Mouse (Mus musculus) CH12.LX (cell line): ENCODE measurements around the gene Gjb4. TPM values are rescaled to one million over a fixed set of nuclear protein-coding genes. Genes with fewer than 3 reads are reported as not detected.

Experiments
- DNase-seq: peaks from one replicate; pipeline ENCODE4 v3.0.0-alpha.2; 2013; ENCODE audit errors: extremely low read depth
- H3K27ac ChIP-seq: 2 replicates; pipeline ENCODE4 v1.5.1; 2012; ENCODE audit warnings: low read depth, mild to moderate bottlenecking, control low read depth, moderate library complexity; ENCODE audit not compliant: insufficient read depth
- H3K27me3 ChIP-seq: replicated peaks from 2 replicates; pipeline ENCODE3; 2012; ENCODE audit warnings: inconsistent platforms
- H3K36me3 ChIP-seq, 2 experiments: replicated peaks in 1 of 2; 2 replicates each; pipeline versions ENCODE3 to v1.6.1; 2012; ENCODE audit warnings: inconsistent platforms in 1 of 2, low read length in 1 of 2, mild to moderate bottlenecking in 1 of 2, mixed read lengths in 1 of 2, moderate library complexity in 1 of 2; ENCODE audit not compliant: control insufficient read depth in 1 of 2, insufficient read depth in 1 of 2
- H3K4me1 ChIP-seq, 2 experiments: 2 replicates each; pipeline ENCODE4 v1.6.1; 2012; ENCODE audit warnings: inconsistent platforms in 1 of 2, moderate library complexity in 1 of 2; ENCODE audit not compliant: insufficient read depth in 2 of 2, control insufficient read depth in 1 of 2
- H3K4me2 ChIP-seq: 2 replicates; pipeline ENCODE4 v1.6.1; 2012; ENCODE audit warnings: low read depth, mild to moderate bottlenecking, control low read depth; ENCODE audit not compliant: poor library complexity, insufficient read depth, severe bottlenecking
- H3K4me3 ChIP-seq, 3 experiments: fragments of 150-350 bp in 1 of 3; sonication (generic) in 1 of 3; replicated peaks in 1 of 3; 2 replicates each; pipeline versions ENCODE3 to v1.5.1; 2011 to 2012; ENCODE audit warnings: low read depth in 2 of 3, low read length in 2 of 3, mild to moderate bottlenecking in 2 of 3, moderate library complexity in 2 of 3, control low read depth in 1 of 3, improper control_type of control experiment in 1 of 3, inconsistent platforms in 1 of 3, mixed read lengths in 1 of 3; ENCODE audit not compliant: poor library complexity in 1 of 3
- H3K79me2 ChIP-seq: replicated peaks from 2 replicates; pipeline ENCODE4 v1.6.1; 2012; ENCODE audit warnings: mild to moderate bottlenecking, moderate library complexity; ENCODE audit not compliant: control insufficient read depth, poor library complexity, insufficient read depth, severe bottlenecking; ENCODE audit errors: extremely low read depth
- H3K9ac ChIP-seq: 2 replicates; pipeline ENCODE4 v1.6.1; 2012; ENCODE audit warnings: low read depth, mild to moderate bottlenecking, control low read depth, moderate library complexity; ENCODE audit not compliant: insufficient read depth
- H3K9me3 ChIP-seq: replicated peaks from 2 replicates; pipeline ENCODE3; 2012; ENCODE audit warnings: low read length, inconsistent platforms, mixed read lengths
- BHLHE40 ChIP-seq: IDR thresholded peaks from 2 replicates; pipeline ENCODE4 v1.6.1; 2011; ENCODE audit warnings: mild to moderate bottlenecking, low read depth, low read length, improper control_type of control experiment
- CTCF ChIP-seq, 2 experiments: IDR thresholded peaks in 1 of 2; conservative IDR thresholded peaks in 1 of 2; 2 replicates each; pipeline ENCODE4 v1.5.1; 2011 to 2012; ENCODE audit warnings: low read depth in 2 of 2, low read length in 2 of 2, improper control_type of control experiment in 1 of 2, inconsistent platforms in 1 of 2, mild to moderate bottlenecking in 1 of 2, moderate library complexity in 1 of 2
- E2F4 ChIP-seq: IDR thresholded peaks from 2 replicates; pipeline ENCODE4 v1.6.1; 2011; ENCODE audit warnings: low read depth, low read length, improper control_type of control experiment; ENCODE audit not compliant: insufficient replicate concordance
- EP300 ChIP-seq: IDR thresholded peaks from 2 replicates; pipeline ENCODE4 v1.6.1; 2011; ENCODE audit warnings: low read length, improper control_type of control experiment
- GABPA ChIP-seq: IDR thresholded peaks from 2 replicates; pipeline ENCODE4 v1.6.1; 2012; ENCODE audit warnings: low read depth, low read length, improper control_type of control experiment, inconsistent platforms; ENCODE audit not compliant: insufficient replicate concordance
- HCFC1 ChIP-seq: IDR thresholded peaks from 2 replicates; pipeline ENCODE4 v1.6.1; 2012; ENCODE audit warnings: low read depth, mild to moderate bottlenecking, inconsistent platforms, low read length, improper control_type of control experiment
- JUN ChIP-seq: IDR thresholded peaks from 2 replicates; pipeline ENCODE4 v1.6.1; 2011; ENCODE audit warnings: low read depth, mild to moderate bottlenecking, low read length, improper control_type of control experiment, moderate library complexity; ENCODE audit not compliant: insufficient read depth
- MAX ChIP-seq: IDR thresholded peaks from 2 replicates; pipeline ENCODE4 v1.6.1; 2011; ENCODE audit warnings: low read length, improper control_type of control experiment
- MAZ ChIP-seq: IDR thresholded peaks from 2 replicates; pipeline ENCODE4 v1.6.1; 2012; ENCODE audit warnings: low read depth, mild to moderate bottlenecking, inconsistent platforms, low read length, improper control_type of control experiment, moderate library complexity
- MEF2A ChIP-seq: IDR thresholded peaks from 2 replicates; pipeline ENCODE4 v1.6.1; 2014; ENCODE audit warnings: low read depth, mild to moderate bottlenecking, inconsistent platforms, low read length, improper control_type of control experiment, borderline replicate concordance
- NELFE ChIP-seq: IDR thresholded peaks from 2 replicates; pipeline ENCODE4 v1.6.1; 2011; ENCODE audit warnings: low read depth, low read length, improper control_type of control experiment
- NRF1 ChIP-seq: IDR thresholded peaks from 2 replicates; pipeline ENCODE4 v1.6.1; 2014; ENCODE audit warnings: low read depth, mild to moderate bottlenecking, inconsistent platforms, low read length, improper control_type of control experiment, moderate library complexity
- PAX5 ChIP-seq: IDR thresholded peaks from 2 replicates; pipeline ENCODE4 v1.6.1; 2012; ENCODE audit warnings: low read length, inconsistent platforms, mixed read lengths
- POLR2AphosphoS2 ChIP-seq: IDR thresholded peaks from 2 replicates; pipeline ENCODE4 v1.6.1; 2011; ENCODE audit warnings: low read depth, low read length, improper control_type of control experiment
- RAD21 ChIP-seq: IDR thresholded peaks from 2 replicates; pipeline ENCODE4 v1.6.1; 2011; ENCODE audit warnings: low read depth, mild to moderate bottlenecking, low read length, improper control_type of control experiment, moderate library complexity
- SMC3 ChIP-seq: IDR thresholded peaks from 2 replicates; pipeline ENCODE4 v1.6.1; 2011; ENCODE audit warnings: low read depth, low read length, improper control_type of control experiment
- TBP ChIP-seq: conservative IDR thresholded peaks from 2 replicates; pipeline ENCODE4 v1.6.1; 2011; ENCODE audit warnings: low read depth, low read length, improper control_type of control experiment
- USF2 ChIP-seq: conservative IDR thresholded peaks from 2 replicates; pipeline ENCODE4 v1.6.1; 2011; ENCODE audit warnings: low read depth, low read length, improper control_type of control experiment
- ZC3H11A ChIP-seq: IDR thresholded peaks from 2 replicates; pipeline ENCODE4 v1.6.1; 2012; ENCODE audit warnings: low read depth, mild to moderate bottlenecking, inconsistent platforms, low read length, improper control_type of control experiment
- ZMIZ1 ChIP-seq: IDR thresholded peaks from 2 replicates; pipeline ENCODE4 v1.6.1; 2012; ENCODE audit warnings: low read depth, mild to moderate bottlenecking, inconsistent platforms, low read length, improper control_type of control experiment
- dilution Hi-C: fragments of 300-500 bp; cut with MboI; formaldehyde crosslinking; loops from 2 replicates; pipeline ENCODE4 v1.14.3; 2020; ENCODE audit warnings: low sequenced_read_pairs; ENCODE audit not compliant: extremely low pct_unique_long_range_greater_than_20kb, extremely low pct_ligation_motif_present
- in situ Hi-C: fragments of 300-500 bp; cut with MboI; formaldehyde crosslinking; loops from 3 replicates; pipeline ENCODE4 v1.14.3; 2019; ENCODE audit warnings: low sequenced_read_pairs, low pct_ligation_motif_present, low pct_unique_long_range_greater_than_20kb, mixed read lengths
- polyA plus RNA-seq: library from polyadenylated mRNA; unstranded; fragments of >175 nt; gene quantifications from 2 replicates; pipeline ENCODE4 v1.2.1, GENCODE M21; 2012; ENCODE audit warnings: low read depth; ENCODE audit not compliant: insufficient read length
- total RNA-seq, 2 experiments: library from RNA; depleted of rRNA; stranded (reverse); fragments of 300-350 nt in 1 of 2; fragments of >200 nt in 1 of 2; gene quantifications; 2 replicates each; pipeline ENCODE4 v1.2.3; 2012 to 2014

Gjb4 gene
- total and polyA plus RNA-seq, 3 experiments: not detected

- TF ChIP-seq SMC3 (peak; percentile 12), JUN (no peak), RAD21 (peak; percentile 35), E2F4 (no peak), CTCF (conservative IDR thresholded peaks at IDR 0.05 in 1 of 2, IDR thresholded peaks at IDR 0.05 in 1 of 2; ENCODE audit: low read depth in 2 of 2, low read length in 2 of 2) (peak; percentile 27 to 44; a peak in 3 of 4 replicates), POLR2AphosphoS2 (no peak), NRF1 (no peak)
- TF ChIP-seq, all 38 proteins: peak for 3
- in situ Hi-C loops (loop anchor here (5.0 to 25.0 kb wide), 2 partner anchors 242 to 1167 kb away; no protein-coding TSS in a partner anchor), dilution Hi-C loops (no loop called here)
- Histone ChIP-seq H3K9me3 (peaks cover 14% of the 10 kb centered on the region), H3K79me2 (no peaks in the 10 kb centered on the region), H3K4me2 (no peak overlapping the region), H3K27me3 (peaks cover 2% of the 10 kb centered on the region), H3K27ac (no peak overlapping the region), H3K4me3 (no peak overlapping the region), H3K9ac (no peak overlapping the region), H3K4me1 (peaks cover 0 to 4% of the 10 kb centered on the region in 2 experiments; a peak in 2 of 4 replicates), H3K36me3 (no peaks in the 10 kb centered on the region)
- DNase-seq: peak; percentile 27
These were observed 16.6 kb upstream of the Gjb4 start for GRCm38 (mm10) chr4:127370447-127370846.

DNA sequence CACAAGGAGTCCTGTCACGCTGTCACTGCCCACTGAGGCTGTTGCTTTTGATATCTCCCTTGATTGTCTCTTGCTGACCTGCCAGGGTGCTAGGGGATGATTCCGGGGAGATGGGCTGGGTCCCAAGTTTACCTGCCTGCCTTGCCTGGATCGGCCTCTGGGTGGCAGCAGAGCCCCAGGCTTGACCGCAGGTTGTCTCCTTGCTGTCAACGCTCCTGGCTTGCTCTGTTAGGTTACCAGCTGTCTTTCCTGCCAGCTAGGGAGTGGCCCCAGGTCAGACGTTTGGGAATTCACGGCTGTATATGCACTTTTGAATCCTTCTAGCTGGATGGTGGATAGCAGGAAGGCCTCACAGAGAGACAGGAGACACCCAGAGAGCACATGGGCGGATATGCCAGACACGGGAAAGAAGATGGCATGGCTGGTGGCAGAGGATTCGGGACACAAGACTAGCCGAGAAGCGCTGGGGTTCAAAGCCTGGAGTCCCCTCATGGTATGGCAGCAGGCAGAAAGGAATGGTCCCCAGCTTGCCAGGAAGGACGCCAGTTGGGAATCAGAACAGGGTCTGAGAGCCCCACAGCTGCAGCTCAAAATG is 14.6 kb upstream of the Gjb4 start:
- Histone ChIP-seq H3K36me3 (no peaks in the 10 kb centered on the region), H3K27ac (no peak overlapping the region), H3K9me3 (peaks cover 11% of the 10 kb centered on the region), H3K4me3 (no peak overlapping the region), H3K27me3 (peaks cover 2% of the 10 kb centered on the region), H3K4me1 (peaks cover 0 to 17% of the 10 kb centered on the region in 2 experiments; a peak in 2 of 4 replicates), H3K9ac (no peak overlapping the region), H3K4me2 (no peak overlapping the region), H3K79me2 (no peaks in the 10 kb centered on the region)
- dilution Hi-C loops: no loop called here
- TF ChIP-seq CTCF (conservative IDR thresholded peaks at IDR 0.05 in 1 of 2, IDR thresholded peaks at IDR 0.05 in 1 of 2; ENCODE audit: low read depth in 2 of 2, low read length in 2 of 2): peak; percentile 67 to 73
- TF ChIP-seq SMC3: peak; percentile 59
- no peak for TF ChIP-seq BHLHE40
- no peak for TF ChIP-seq GABPA
- TF ChIP-seq ZMIZ1: no peak
- peak; percentile 83 for TF ChIP-seq RAD21
- in situ Hi-C loops: loop anchor here (25.0 kb wide), 1 partner anchor 1169 kb away; no protein-coding TSS in a partner anchor
- DNase-seq: peak; percentile 29

DNA sequence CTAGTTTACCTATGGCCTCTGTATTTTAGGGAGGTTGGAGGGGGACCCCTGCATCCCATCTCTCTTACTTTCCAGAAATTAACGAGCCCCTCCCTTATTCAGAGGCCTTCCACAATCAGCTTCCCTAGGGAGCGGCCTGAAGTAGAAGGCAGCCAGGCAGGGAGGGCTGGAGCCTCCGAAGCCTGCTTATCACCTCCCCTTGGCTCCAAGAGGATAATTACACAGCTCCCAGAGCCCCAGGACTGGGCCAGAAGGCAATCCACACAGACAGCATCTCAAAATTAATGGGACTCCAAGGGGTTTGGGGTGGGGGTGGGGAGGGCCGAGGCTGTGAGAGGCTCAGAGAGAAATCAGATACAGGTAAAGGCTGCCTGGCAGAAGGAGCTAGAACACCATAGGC is 12.0 kb upstream of the Gjb4 start:
- H3K27me3 ChIP-seq: peaks cover 2% of the 10 kb centered on the region
- peaks cover 8% of the 10 kb centered on the region for H3K9me3 ChIP-seq
- dilution Hi-C loops: no loop called here
- H3K4me2 ChIP-seq: no peak overlapping the region
- peaks cover 0 to 22% of the 10 kb centered on the region in 2 experiments; a peak in 2 of 4 replicates for H3K4me1 ChIP-seq
- H3K79me2 ChIP-seq: no peaks in the 10 kb centered on the region
- no peak for DNase-seq
- in situ Hi-C loops: loop anchor here (25.0 kb wide), 1 partner anchor 1171 kb away; no protein-coding TSS in a partner anchor
- no peak overlapping the region for H3K9ac ChIP-seq
- no peak overlapping the region for H3K27ac ChIP-seq
- H3K4me3 ChIP-seq: no peak overlapping the region
- no peaks in the 10 kb centered on the region for H3K36me3 ChIP-seq
- no peak for TF ChIP-seq MEF2A
- no peak for TF ChIP-seq BHLHE40
- no peak for TF ChIP-seq NELFE
- TF ChIP-seq MAZ: no peak
- TF ChIP-seq TBP: no peak
- no peak for TF ChIP-seq PAX5
- no peak for TF ChIP-seq EP300
- TF ChIP-seq MAX: no peak
- no peak for TF ChIP-seq USF2
- TF ChIP-seq SMC3: no peak
- no peak for TF ChIP-seq NRF1
- no peak for TF ChIP-seq ZMIZ1
- TF ChIP-seq ZC3H11A: no peak
- no peak for TF ChIP-seq HCFC1
